Mouse (Mus musculus) left cerebral cortex, adult 9 months (tissue): ENCODE measurements at regions not wholly inside any gene's neighbourhood (a gene's known extent, or its start where the extent isn't known, plus 50 kb on each side); places are given as distances from the start of the nearest gene placed in this dataset.

ENCODE experiments used
- DNase-seq, 2 experiments: peaks; one replicate each; pipeline ENCODE4 v3.0.0; 2022; ENCODE audit warnings: low spot score in 2 of 2

DNA sequence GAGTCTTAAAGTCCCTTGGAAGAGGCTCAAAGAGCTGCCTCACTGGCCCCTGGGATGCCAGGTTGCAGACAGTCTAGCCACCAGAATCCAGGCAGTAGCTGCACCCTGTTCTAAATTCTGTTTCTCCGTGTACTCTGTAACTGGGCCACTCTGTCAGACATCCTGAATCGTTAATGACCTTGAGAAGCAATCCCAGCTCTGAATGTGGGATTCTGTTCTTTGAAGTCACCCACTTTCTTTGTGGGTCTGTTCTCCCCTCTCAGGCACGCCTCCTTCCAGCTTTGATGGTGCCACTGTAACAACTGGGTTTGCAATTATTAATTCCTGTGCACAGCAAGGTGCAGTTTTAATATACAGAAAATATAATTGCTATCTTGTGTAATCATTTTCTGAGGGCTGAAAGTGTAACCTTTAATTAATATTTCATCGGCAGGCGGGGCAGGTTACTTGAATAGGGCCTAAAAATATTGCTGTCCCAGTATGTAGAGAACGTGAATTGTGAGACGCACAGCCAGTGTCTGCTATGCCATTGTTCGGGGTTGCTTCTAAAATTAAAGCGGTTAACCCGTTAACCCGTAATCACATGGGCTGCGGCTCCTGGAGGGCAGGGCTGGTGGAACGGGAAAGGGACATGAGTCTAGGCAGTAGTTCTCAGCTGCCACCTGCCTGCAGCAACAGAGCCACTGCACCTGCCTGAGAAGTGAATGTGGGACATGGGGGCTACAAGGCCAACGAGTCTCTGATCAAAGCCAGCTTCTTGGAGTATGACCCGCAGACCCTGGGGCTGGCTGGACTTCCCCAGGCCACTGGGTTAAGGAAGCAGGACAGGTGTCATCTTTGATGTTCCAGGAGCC lies 64.3 kb upstream of the Id2 start:
- DNase-seq, result no peak

DNA sequence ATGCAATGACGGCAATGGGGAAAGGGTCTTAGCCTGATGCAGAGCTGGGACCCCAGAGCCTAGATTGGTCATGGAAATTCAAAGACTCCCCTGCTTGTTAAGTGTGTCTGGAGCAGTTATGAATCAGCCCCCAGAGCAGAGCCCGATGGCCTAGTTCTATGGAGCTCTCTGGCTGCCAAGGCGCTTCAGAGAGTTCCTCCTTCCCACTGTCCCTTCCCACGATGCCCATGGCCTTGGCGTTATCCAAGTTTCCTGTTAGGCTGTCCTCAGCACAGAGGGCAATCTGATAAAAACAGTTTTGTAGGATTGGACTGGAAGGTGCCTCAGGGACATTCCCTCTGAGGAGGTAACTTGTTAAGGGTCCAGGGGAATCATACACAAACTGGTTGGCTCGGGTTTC lies 62.2 kb upstream of the Id2 start:
- no peak for DNase-seq

DNA sequence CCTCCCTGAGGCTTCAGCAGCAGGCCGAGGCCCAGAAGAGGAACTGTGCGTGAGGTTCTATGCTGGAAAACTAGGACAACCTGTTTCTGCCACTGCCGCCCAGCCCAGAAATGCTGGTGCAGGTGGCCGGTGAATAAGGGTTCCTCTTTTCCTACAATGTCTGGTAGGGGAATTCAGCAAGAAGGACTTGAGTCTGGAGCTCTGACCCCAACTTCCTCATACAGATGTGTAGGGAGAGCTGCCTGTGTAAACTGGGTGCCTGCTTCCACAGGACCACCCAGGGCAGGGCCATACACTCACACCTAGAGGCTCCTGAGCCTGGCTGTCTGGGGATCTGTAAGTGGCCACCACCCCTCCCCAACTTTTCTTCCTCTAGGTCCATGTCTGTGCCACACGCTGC lies 60.3 kb upstream of the Id2 start:
- no peak for DNase-seq

DNA sequence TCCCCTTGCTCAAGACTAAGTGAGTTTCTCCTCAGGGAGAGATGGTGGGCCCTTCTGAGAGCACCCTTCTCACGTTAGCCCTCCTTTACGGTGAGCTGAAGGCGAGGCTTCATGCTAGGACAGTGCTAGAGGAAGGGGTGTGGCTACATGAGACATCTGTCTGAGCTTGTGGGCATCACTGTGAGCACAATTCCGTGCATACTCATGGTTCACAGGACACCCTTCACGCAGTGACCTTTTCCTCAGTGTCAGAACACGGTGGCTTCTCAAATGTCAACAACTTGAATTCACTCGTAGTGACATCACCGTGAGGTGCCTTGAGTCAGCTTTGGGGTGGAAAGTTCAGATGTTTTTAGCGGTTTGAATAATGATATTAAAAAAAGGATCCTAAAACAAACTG lies 58.5 kb upstream of the Id2 start:
- no peak for DNase-seq

DNA sequence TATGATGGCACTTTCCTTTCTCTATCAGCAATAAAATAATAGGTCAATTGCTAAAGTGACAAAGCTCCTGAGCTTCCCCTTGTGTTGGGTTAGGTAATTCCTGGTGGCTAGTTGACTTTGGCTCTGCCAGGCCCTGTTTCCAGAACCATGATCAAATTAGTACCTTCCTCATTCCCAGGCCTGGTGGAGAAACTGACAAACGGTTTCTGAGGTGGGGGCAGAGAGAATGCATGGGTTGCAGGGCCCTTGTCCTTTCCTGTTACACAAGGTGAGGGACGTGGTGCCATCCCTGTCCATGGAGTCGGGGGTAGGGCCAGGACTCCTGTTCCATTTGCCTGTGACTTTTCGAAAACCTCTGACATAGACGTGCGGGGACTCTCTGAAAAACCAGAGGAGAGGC lies 51.2 kb upstream of the Id2 start:
- no peak for DNase-seq
